Mouse (Mus musculus): ENCODE measurements around the gene A3galt2.

Gene A3galt2

DNA sequence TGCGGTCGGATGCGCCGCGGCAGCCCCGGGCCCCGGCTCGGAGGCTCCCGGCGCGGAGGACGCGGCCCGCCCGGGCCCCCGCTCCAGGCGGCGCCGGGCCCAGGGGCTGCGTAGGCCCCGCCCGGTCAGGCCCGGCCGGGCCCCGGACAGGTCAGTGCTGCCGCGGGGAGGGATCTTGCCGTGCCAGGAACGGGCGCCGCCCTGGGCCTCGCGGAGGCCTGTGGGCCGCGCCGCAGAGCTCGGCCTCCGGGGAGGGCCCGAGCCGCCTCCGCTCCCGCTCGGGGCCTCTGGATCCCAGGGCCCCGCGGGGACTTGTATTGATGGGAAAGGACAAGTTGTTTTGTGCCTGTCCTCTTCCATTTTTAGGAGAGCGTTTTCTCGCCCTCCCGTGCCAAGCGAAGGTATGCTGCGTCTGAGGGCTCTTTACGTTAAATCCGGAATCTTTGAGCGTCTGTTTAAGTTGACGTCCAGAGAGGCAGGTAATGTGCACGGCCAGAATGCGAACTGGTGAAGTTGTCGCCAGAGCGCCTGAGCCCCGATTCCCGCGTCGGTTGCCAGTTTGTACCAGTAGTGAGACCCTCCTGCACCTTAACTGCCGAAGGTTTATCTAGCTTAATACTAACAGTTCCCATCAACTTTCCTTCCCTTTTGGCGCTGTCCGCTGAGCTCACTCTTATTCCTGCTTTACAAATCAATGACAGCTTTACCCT, 27.3 kb upstream of the A3galt2 start:
- DNase-seq (ENCODE audit: extremely low read depth, insufficient read length, low spot score) = peak; percentile 68

DNA sequence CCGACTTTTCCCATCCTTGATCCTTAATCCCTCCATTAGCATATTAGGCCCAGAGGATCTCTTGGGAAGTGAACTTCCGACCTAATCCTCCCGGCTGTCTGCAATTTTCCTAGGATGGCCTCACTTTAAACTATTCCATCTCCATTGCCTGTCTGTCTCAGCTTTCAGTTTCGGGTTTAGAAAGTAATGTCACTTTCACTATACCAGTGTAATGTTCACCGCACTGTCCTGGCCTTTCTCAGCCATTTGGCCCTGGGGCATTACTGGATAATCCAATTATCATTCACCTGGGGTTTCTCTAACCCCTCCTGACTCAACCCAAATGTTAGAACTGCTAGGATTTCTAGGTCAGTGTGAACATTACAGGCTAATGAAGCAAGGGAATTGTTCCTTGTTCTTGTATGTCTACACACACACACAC, 26.7 kb upstream of the A3galt2 start:
- DNase-seq (ENCODE audit: extremely low read depth, insufficient read length, low spot score) = no peak

DNA sequence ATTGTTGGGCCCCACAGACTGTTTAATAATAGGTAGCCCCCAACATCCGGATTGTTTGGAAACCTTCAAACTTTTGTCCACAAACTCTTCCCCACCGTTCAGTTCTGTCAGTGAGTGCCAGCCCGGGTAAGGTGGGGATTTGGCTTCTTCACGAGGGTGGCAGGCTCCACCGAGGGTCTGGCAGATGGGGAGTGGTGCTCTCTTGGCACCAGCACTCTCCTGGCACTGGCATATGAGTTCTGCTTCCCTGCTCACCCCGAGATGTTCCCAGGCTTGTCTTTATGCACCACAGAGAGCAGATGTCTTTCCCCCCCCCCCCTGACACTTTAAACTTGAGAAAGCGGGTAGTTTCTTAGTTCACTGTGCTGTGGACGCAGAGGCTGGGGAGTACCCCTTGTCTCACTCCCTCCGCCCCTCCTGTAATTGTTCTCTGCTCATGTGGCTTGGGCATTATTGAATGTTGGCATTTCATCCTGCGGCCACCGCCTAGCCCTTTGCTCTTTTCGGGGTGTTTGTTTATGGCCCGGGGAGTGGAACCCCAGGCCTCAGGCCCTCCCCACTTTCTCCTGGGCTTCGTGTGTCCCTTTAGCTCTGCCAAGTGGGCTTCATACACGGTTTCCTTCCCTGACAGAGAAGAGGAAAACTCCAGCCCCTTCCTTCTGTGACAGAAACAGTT, 26.0 kb upstream of the A3galt2 start:
- DNase-seq (ENCODE audit: extremely low read depth, insufficient read length, low spot score) = no peak

DNA sequence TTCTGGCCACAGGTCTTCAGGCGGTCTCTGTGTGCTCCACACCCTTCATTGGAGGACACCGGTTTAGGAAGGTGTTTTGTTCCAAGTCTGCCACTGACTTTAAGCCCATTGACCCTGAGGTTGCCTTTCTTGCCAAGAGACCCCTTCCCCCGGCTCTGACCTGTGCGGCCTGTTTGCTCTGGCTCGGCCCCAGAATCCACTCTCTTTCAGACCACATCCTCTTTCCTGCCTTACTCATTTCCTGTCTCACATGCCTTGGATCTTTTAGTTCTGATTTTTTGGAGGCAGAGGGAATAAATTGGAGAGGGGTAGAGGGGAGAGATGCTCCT, 25.5 kb upstream of the A3galt2 start:
- peak; percentile 72 for DNase-seq (ENCODE audit: extremely low read depth, insufficient read length, low spot score)

DNA sequence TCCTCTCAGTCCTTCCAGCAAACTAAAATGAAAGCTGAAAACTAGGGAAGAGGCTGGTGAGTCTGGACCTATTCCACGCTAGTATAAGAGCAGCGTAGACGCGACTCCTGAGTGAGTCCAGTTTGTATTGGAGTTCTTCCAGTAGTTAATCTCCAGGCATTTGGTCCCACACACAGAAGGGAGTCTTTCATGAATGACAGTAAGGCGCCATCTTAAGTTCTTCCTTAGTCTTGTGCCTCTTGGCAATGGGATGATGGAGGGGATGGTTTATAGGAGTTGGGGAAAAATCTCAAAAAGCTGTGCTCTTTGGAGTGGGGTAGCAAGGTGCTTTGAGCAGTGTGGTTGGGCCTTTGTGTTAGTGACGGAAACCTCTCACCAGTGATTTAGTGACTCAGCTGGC, 24.9 kb upstream of the A3galt2 start:
- peak; percentile 45 for DNase-seq (ENCODE audit: extremely low read depth, insufficient read length, low spot score)

DNA sequence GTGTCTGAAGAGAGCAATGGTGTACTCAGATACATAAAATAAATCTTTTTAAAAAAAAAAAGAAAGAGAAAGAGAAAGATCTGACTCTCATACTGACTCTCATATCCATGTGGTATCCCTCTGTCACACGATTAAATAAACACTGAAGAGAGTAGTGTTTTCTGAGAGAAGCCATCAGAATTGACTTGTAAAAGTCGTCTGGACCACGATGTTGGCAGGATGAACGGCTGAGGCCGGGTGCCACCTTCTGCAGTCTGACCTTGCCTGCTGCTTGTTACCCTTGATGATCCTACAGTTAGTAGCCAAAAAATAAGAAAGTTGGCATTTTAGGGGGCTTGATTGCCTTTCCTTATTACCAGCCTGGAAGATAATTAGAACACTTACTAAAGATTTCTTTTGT, 22.4 kb upstream of the A3galt2 start:
- no peak for DNase-seq (ENCODE audit: extremely low read depth, insufficient read length, low spot score)

DNA sequence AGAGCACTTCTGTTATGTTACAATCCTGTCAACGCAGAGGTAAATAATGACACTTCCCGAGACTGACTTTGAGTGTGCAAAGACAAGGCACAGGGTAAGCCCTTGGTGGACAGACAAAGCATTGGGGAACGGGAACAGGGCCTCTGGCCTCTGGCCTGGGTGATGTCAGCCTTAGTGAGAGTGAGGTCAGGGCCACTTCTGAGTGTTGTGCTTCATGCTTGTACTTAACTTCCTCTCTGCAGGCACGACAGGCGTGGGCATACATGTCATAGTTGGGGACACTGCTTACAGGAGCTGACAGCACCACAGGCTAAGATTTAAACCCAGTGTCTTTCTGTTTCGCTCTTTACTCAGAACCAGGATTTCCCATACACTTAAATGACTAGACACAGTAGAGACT, 21.7 kb upstream of the A3galt2 start:
- DNase-seq (ENCODE audit: extremely low read depth, insufficient read length, low spot score) = no peak

DNA sequence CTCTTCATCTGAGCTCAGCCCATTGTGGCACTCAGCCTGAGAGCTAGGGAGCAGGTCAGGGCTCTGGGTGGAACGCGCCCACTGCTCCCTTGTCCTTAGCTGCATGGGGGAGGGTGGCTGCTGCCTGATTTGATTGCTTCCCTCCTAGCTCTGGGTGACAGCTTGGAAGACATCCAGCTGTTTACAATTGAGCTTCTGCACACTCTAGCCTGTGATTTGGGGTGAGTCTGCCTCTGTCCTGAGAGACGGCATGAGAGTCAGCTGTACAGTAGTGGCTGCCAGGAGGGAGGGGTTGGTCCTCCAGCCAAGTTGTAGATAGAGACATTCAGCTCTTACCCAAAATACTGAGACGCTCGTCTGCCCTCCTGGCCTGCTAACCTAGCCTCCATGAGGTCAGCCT, 20.9 kb upstream of the A3galt2 start:
- peak; percentile 52 for DNase-seq (ENCODE audit: extremely low read depth, insufficient read length, low spot score)

DNA sequence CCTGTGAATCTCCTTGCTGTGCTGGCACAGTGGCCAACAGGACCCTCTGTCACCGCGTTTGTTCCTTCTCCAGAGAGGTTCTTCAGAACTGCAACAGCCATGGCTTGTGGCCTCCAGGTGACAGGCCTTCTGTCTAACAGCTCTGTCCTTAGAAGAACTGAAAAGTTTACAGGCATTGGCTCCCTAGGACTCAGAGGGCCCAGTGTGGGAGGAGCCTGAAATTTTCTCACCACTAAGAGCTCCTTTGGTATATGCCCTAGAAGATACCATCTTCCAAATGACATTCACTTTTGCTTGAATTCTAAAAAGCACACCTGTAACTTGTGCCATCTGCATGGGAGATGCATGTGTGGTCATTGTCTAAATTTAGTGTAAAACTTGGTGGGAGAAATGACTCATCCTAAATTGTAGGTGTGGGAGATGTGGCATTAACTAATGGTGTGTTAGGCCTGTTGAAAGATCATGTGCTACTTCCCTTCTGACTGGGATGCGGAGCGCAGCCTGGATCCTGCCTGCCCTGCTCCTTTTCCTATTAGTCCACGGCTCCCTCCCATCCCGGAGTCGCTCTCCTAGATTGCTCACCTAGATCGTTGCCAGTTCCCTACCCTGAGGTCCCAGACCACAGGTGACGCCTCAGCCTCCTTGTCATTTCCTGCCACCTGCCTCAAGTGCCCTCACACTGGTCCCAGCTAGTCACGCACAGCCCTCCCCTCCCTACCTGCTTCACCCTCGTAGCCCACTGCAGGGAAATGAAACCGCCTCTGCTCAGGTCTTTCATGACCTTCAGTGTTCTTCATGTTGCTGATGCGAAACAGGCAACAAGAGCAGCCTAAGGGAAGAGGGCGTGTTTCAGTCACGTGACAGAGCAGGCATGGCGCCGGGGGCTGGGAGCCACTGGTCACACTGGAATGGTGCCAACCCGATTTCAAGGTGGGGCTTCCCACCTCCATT, 20.2 kb upstream of the A3galt2 start:
- DNase-seq (ENCODE audit: extremely low read depth, insufficient read length, low spot score) = peak; percentile 52

DNA sequence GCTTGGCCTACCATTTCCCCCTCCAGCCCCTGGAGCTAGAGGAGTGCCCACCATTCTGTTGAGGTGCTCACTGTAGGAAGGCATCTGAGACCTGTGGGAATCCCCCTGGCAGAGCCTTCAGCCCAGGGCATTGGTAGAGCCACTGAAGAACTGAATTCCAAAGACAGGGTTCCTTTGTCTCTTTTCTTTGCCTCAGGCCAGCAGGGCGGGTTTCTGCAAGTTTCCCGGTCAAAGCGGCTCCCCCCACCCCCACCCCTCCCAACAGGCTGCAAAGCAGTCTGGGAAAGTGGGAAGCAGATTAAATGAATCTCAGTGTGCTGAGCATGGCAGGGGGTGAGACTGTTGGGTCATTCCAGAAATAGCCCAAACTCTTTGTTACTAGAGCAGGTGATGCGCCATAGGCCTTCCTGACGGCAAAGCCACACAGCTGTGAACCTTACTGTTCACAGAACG, 18.0 kb upstream of the A3galt2 start:
- DNase-seq (ENCODE audit: extremely low read depth, insufficient read length, low spot score) = no peak

DNA sequence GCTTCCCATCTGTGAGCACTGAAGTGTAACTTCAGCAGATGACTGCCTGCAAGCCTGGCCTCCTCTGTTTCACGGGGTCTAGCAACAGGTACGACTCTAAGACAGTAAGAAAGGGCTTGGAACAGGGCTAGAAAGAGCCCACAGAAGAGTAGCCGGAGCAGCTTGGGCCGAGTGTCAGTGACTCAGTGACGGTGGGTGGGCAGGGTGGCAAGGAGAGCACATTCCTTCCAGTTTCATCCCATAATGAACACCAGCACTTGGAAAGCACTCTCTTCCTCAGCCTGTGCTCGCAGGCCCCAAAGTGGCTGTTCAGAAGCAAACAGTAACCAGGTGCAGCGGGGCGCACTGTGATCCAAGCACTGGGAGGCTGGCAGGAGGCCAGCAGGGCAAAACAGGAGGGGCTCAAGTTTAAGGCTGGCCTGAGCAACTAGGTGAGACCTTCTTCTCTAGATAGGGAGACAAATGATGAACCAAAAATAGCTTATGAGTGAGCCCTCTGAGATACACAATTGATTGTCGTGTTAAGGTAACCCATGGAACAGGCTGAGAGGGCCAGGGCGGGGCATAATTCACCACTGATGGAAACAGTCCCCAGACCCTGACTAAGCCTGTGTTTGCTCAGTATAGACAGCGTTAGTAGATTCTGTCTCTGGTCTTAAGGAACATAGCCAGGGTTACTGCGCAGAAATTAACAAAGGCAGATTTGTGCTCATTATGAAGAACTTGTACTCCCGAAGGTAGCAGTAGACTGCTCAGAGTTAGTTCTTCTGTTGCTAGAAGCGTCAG, 17.1 kb upstream of the A3galt2 start:
- no peak for DNase-seq (ENCODE audit: extremely low read depth, insufficient read length, low spot score)

DNA sequence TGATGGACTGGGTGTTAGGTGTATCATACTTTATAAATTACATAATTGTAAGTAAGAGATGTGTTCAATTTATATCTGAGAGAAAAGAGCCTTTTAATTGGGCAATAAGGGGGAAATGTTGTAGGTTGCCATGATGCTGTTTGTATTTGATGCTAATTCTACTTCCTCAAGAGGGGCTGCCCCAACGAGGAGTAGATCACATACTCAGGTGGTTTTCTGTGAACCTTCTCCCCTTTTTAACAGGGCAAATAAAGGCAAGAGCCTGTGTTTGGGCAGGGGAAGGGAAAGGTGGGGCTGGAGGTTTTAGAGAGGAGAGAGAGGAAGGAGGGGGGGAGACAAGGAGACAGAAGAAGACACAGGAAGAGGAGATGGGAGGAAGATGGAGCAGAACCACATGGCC, 14.3 kb upstream of the A3galt2 start:
- DNase-seq (ENCODE audit: extremely low read depth, insufficient read length, low spot score) = no peak

DNA sequence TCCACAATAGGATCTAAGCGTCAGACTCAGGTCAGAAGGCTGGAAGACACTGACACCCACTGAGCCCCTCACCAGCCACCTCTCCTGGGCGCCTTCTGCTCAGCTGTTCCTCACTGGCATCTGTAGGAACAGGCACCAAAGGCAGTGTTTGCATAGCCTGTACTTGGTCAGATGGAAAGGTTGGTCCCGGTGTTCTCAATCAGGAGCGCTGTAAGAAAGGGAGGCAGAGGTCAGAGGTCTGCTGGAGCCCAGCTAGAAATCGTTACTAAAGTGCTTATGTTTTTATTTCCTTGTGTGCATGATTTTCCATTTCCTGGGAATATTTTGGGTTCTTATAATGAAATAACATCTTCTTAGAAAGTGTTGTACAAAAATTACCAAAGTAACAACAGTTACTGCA, 13.3 kb upstream of the A3galt2 start:
- no peak for DNase-seq (ENCODE audit: extremely low read depth, insufficient read length, low spot score)

DNA sequence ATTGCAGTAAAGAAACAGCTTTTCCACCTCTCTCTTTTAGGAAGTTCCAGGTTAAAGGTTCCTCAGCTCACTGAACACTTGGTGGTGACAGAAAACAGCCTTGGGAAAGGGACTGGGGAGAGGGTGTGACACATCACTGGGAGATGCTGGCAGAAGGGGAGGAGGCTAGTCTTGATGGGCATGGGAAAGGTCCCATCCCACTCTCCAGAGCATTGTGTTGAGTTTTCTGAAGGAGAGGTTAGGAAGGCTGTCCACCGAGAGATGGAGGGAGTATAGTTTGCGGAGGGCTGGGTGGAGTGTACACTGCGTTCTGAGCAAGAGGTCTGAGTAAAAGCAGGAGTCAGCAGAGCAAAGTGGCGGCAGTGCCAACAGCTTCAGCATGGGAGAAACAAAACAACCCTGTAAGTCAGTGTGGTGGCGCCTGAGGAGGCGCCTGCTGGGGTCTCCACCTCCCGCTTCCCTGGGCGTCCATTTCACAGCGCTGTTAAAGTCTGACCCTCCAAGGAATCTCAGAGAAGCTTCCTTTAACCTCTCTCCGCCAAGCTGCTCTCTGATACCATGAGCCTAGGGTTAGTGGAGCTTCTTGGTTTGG, 12.7 kb upstream of the A3galt2 start:
- DNase-seq (ENCODE audit: extremely low read depth, insufficient read length, low spot score) = no peak

DNA sequence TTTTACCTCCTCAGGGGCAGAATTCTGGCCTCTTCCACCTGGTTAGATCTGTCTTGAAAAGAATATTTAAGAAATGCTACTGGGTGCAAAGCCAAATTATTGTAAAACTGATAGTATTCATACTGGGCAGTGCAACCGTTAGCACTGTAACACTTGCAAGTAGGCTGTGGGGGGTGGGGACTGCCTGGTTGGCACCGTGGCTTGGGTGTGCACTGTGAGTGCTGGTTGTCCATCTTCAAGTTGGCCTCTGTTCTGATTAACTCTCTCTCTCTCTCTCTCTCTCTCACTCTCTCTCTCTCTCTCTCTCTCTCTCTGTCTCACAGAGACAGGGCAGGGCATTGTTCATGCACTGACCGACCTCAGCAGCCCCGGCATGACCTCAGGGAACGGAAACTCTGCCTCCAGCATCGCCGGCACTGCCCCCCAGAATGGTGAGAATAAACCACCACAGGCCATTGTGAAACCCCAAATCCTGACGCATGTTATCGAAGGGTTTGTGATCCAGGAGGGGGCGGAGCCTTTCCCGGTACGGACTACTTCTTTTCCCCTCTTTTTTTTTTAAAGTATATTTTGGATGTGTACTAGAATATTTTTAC, 12.0 kb upstream of the A3galt2 start:
- DNase-seq (ENCODE audit: extremely low read depth, insufficient read length, low spot score) = no peak

DNA sequence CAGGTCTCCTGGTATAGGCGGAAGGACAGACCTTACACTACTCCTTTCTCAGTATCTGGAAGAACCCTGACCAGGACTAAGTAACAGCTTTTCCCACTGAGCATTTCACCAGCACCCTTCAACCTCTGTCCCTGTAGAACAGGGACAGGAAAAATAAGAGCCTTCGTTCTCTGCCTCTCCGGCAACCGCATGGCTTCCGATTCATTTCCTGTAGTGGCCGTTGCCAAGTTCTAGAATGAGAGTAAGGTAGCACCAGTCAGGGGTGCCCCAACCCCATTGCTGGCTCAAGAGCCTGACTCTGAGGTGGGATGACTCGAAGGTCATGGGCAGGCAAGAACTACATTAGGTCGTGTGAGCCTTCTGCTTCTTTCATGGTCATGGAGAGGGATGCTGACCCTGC, 10.0 kb upstream of the A3galt2 start:
- DNase-seq (ENCODE audit: extremely low read depth, insufficient read length, low spot score) = no peak

DNA sequence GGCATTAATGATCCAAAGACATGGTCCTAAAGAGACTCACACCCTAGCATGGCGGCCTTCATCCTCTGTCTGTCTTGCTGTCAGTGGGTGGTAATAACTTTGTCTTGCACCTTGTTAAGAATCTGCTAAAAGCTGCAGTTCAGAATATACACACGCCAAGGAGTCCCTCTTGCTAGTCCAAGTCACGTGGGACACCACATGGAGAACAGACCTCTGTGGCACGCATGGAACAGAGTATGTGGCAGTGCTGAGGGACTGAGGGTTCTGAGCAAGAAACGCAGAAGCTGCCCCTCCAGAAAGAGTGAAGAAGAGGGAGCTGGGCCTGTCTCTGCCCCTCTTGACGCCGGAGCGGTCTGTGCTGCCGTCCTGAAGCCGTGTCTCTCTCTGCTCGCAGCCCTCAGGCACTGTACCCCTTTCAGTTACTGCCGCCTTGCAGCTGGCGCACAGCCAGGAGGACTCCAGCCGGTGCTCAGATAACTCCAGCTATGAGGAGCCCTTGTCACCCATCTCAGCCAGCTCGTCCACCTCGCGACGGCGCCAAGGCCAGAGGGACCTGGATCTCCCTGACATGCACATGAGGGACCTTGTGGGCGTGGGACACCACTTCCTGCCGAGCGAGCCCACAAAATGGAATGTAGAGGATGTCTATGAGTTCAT, 7.4 kb upstream of the A3galt2 start:
- DNase-seq (ENCODE audit: extremely low read depth, insufficient read length, low spot score) = no peak

DNA sequence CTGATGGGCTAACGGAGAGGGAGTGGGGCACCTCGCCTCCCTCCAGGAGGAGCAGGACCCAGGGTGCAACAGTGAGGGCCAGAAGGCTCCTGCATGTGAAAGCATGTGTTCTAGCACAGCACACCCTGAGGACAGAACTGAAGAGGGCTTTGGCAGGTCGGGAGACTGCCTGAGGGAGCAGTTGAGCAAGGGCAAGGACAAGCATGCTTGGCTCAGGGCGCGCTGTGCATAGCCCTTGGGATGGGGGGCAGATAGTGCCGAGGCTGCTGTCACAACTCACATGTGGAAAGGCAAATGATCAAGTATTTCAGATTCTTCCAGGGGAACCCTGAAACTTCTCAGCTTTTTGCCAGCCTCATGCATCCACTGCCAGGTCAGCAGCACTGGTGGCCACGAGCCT, 6.9 kb upstream of the A3galt2 start:
- DNase-seq (ENCODE audit: extremely low read depth, insufficient read length, low spot score) = no peak

DNA sequence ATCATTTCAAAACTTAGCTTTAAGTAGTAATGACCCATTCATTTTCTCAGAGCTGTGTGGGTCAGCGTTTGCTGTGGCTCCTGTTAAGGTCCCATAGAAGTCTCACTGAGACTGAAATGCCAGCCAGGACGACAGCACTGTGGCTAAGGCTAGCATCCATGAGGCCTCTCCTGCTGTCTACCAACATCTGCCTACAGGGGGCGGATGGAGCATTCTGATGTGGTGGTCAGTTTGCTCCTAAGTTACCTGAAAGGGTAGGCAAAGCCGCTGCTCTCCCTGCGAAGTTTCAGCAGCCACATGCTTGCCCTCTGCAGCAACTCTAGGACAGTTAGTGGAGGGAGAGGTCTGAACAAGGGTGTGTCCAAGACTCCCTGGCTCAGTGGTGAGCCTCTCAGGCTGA, 4.2 kb upstream of the A3galt2 start:
- no peak for DNase-seq (ENCODE audit: extremely low read depth, insufficient read length, low spot score)

Data from 3134 (cell line).